Mouse (Mus musculus): ENCODE data around the gene Apon.

The Apon gene

GRCm38 (mm10) chr10:128253677-128254255 is at the start of gene Apon:
Gene Apon, plus strand, starts transcription at chr10:128254096.
- TF ChIP-seq CTCF (conservative IDR thresholded peaks at IDR 0.05; ENCODE audit: low read length) (no peak), NANOG (IDR thresholded peaks at IDR 0.05; ENCODE audit: borderline replicate concordance, low read length) (no peak), POU5F1 (IDR thresholded peaks at IDR 0.05; ENCODE audit: borderline replicate concordance, low read length) (no peak)
- Histone ChIP-seq H3K4me1 (replicated peaks; ENCODE audit: low read depth, low read length) (peaks cover 37% of the 10 kb centered on the region), H3K36me3 (ENCODE audit: insufficient read depth, low read length) (peaks cover 47% of the 10 kb centered on the region), H3K27me3 (ENCODE audit: insufficient read depth, low read length) (no peaks in the 10 kb centered on the region), H3K9me3 (ENCODE audit: low read length) (no peaks in the 10 kb centered on the region), H3K4me3 (replicated peaks; ENCODE audit: low read length) (peak within 1 kb of the TSS; percentile 49)

DNA sequence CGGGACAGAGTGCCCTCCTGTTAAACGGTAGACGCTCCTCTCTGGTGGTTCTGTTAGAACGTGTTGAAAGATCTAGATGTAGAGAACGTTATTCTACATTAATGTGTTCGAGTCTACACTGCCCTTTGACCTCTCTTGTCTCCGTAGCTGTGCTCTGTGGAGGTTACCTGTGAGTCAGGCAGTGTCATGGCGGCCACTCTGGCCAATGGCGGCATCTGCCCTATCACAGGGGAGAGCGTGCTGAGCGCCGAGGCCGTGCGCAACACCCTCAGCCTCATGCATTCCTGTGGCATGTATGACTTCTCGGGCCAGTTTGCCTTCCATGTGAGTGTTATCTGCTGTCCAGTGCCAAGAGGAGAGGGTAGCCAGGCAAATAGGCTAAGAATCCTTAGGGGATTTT is 49.0 kb upstream of the Apon start:
- Histone ChIP-seq H3K36me3 (ENCODE audit: insufficient read depth, low read length) (peaks cover 73% of the 10 kb centered on the region), H3K4me1 (replicated peaks; ENCODE audit: low read depth, low read length) (peaks cover 59% of the 10 kb centered on the region), H3K4me3 (replicated peaks; ENCODE audit: low read length) (peak overlapping the region; percentile 45), H3K9me3 (ENCODE audit: low read length) (no peaks in the 10 kb centered on the region), H3K27me3 (ENCODE audit: insufficient read depth, low read length) (no peaks in the 10 kb centered on the region)
- no peak for TF ChIP-seq NANOG (IDR thresholded peaks at IDR 0.05; ENCODE audit: borderline replicate concordance, low read length)
- TF ChIP-seq POU5F1 (IDR thresholded peaks at IDR 0.05; ENCODE audit: borderline replicate concordance, low read length), result no peak
- no peak for TF ChIP-seq CTCF (conservative IDR thresholded peaks at IDR 0.05; ENCODE audit: low read length)

DNA sequence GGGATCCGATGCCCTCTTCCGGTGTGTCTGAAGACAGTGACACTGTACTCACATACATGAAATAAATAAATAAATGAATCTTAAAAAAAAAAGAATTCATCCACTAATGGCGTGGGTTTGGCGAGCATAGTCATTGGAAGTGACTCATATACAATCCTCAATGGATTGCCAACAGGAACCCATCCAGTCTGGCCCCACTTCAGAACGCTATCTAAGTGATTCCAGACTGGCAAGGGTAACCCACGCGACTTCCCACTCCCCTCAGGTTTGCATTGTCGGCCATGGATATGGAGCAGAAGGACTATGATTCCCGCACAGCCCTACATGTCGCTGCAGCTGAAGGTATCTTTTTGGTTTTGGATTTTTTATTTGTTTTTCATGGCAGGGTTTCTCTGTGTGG is 45.6 kb upstream of the Apon start:
- TF ChIP-seq NANOG (IDR thresholded peaks at IDR 0.05; ENCODE audit: borderline replicate concordance, low read length) (no peak), POU5F1 (IDR thresholded peaks at IDR 0.05; ENCODE audit: borderline replicate concordance, low read length) (no peak), CTCF (conservative IDR thresholded peaks at IDR 0.05; ENCODE audit: low read length) (no peak)
- H3K27me3 ChIP-seq (ENCODE audit: insufficient read depth, low read length), result peaks cover 2% of the 10 kb centered on the region
- peaks cover 62% of the 10 kb centered on the region for H3K36me3 ChIP-seq (ENCODE audit: insufficient read depth, low read length)
- H3K4me1 ChIP-seq (replicated peaks; ENCODE audit: low read depth, low read length), result peaks cover 67% of the 10 kb centered on the region
- H3K4me3 ChIP-seq (replicated peaks; ENCODE audit: low read length), result no peak overlapping the region
- no peaks in the 10 kb centered on the region for H3K9me3 ChIP-seq (ENCODE audit: low read length)

DNA sequence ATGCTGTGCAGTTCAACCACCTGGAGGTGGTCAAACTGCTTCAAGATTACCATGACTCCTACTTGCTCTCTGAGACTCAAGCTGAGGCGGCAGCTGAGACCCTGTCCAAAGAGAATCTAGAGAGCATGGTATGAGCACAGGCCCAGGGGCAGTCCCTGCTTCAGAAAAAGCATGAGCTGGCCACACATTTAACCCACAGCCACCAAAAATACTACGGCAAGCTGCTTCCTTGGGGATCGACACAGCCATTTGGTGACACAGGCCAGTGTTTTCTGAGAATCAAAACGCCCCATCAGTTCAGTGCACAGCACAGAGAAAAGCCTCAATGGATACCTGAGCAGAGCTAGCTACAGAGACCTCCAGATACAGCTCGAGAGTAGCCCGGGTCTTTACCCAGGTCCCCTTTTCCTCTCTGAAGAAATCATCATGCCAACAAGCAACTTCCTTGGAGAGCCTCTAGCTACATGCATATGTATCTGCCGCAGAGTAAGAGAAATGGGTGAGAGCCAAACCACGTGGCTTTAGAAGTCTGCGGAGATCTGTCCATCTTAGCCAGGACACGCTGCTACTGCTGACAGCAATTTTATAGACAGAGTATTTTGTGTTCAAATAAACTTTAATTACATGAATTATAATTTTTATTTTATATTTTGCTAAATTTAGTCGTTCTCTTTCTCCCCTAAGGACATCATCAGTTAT is 44.4 kb upstream of the Apon start:
- TF ChIP-seq NANOG (IDR thresholded peaks at IDR 0.05; ENCODE audit: borderline replicate concordance, low read length) (no peak), POU5F1 (IDR thresholded peaks at IDR 0.05; ENCODE audit: borderline replicate concordance, low read length) (no peak), CTCF (conservative IDR thresholded peaks at IDR 0.05; ENCODE audit: low read length) (no peak)
- Histone ChIP-seq H3K36me3 (ENCODE audit: insufficient read depth, low read length) (peaks cover 62% of the 10 kb centered on the region), H3K27me3 (ENCODE audit: insufficient read depth, low read length) (peaks cover 10% of the 10 kb centered on the region), H3K4me1 (replicated peaks; ENCODE audit: low read depth, low read length) (peaks cover 59% of the 10 kb centered on the region), H3K4me3 (replicated peaks; ENCODE audit: low read length) (no peak overlapping the region), H3K9me3 (ENCODE audit: low read length) (no peaks in the 10 kb centered on the region)

DNA sequence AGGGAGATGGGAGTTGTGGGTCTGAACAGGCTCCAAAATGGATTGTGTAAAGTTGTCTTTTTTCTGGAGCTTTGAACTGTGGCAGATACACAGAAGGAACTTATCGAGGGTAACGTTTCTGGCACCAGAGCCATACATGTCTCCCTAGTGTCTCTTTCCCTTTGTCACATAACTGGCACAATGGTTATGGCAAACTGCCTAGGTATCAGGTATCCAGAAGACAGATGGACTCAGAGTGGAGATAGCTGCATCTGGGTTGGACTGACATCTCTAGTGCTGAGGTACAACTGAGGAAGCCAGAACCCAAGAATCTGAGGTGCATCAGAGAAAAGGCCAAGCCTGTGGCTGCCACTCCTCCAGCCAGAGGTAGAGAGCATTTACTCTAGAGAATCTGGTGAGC is 43.8 kb upstream of the Apon start:
- H3K36me3 ChIP-seq (ENCODE audit: insufficient read depth, low read length), result peaks cover 57% of the 10 kb centered on the region
- H3K4me3 ChIP-seq (replicated peaks; ENCODE audit: low read length), result peak overlapping the region; percentile 93
- no peaks in the 10 kb centered on the region for H3K9me3 ChIP-seq (ENCODE audit: low read length)
- H3K27me3 ChIP-seq (ENCODE audit: insufficient read depth, low read length), result peaks cover 14% of the 10 kb centered on the region
- TF ChIP-seq CTCF (conservative IDR thresholded peaks at IDR 0.05; ENCODE audit: low read length) (no peak), POU5F1 (IDR thresholded peaks at IDR 0.05; ENCODE audit: borderline replicate concordance, low read length) (no peak), NANOG (IDR thresholded peaks at IDR 0.05; ENCODE audit: borderline replicate concordance, low read length) (no peak)
- peaks cover 52% of the 10 kb centered on the region for H3K4me1 ChIP-seq (replicated peaks; ENCODE audit: low read depth, low read length)

DNA sequence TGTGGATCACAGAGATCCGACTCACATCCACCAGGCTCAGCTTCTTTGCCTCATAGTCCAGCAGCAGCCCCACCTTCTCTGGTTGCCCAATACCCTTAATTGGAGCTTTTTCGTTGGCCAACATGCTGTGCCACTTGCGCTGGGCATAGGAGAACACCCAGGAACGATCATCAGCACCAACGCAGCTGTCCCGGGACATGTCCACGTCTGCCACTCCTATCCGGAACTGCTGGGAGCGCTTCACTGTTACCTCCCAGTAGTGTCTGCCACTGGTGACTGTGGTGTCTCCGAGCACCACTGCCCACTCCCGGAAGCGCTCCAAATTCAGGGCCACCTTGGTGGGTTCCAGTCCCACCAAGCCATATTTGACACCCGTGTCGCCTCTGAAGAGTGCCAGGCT is 42.9 kb upstream of the Apon start:
- H3K4me3 ChIP-seq (replicated peaks; ENCODE audit: low read length), result peak overlapping the region; percentile 93
- peaks cover 48% of the 10 kb centered on the region for H3K4me1 ChIP-seq (replicated peaks; ENCODE audit: low read depth, low read length)
- no peaks in the 10 kb centered on the region for H3K9me3 ChIP-seq (ENCODE audit: low read length)
- H3K27me3 ChIP-seq (ENCODE audit: insufficient read depth, low read length), result peaks cover 15% of the 10 kb centered on the region
- peaks cover 49% of the 10 kb centered on the region for H3K36me3 ChIP-seq (ENCODE audit: insufficient read depth, low read length)
- no peak for TF ChIP-seq NANOG (IDR thresholded peaks at IDR 0.05; ENCODE audit: borderline replicate concordance, low read length)
- no peak for TF ChIP-seq CTCF (conservative IDR thresholded peaks at IDR 0.05; ENCODE audit: low read length)
- TF ChIP-seq POU5F1 (IDR thresholded peaks at IDR 0.05; ENCODE audit: borderline replicate concordance, low read length), result no peak

DNA sequence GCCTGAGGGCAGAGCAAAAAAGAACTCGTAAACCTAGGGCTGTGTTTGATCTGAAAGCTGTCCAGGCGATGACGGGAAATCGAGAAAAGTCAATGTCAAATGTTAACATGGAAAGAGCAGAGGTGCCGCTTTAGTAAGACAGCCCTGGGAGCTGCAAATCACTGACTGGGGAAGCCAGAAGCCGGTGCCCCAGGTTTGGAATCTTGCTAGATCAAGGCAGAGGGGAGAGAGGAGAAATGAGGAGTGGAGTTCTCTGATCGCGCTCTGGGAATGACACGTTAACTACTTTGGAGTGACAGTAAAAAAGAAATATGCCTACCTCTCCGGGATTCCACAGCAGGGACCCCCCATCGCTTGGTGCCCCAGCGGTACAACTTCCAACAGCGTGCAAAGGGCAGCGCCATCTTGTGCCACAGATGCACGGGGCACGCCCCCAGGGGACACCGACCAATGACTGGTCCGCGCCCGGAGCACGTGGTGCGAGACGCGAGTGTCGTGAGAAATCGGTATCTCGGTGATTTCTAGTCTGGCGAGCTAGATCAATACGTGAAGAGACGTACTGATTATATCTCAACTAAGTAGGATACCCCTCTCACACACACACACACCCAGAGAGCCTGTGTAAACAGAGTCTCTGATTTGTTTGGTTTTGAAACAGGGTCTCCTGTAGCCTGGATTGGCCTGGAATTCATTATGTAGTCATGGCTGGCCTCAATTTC is 42.3 kb upstream of the Apon start, which contains the start of gene Spryd4:
Gene Spryd4, minus strand, starts transcription at position 418 of the 719 bp plus-strand sequence.
- Histone ChIP-seq H3K27me3 (ENCODE audit: insufficient read depth, low read length) (peaks cover 15% of the 10 kb centered on the region), H3K4me3 (replicated peaks; ENCODE audit: low read length) (peak within 1 kb of the TSS; percentile 93), H3K36me3 (ENCODE audit: insufficient read depth, low read length) (peaks cover 44% of the 10 kb centered on the region), H3K4me1 (replicated peaks; ENCODE audit: low read depth, low read length) (peaks cover 43% of the 10 kb centered on the region), H3K9me3 (ENCODE audit: low read length) (no peaks in the 10 kb centered on the region)
- no peak for TF ChIP-seq NANOG (IDR thresholded peaks at IDR 0.05; ENCODE audit: borderline replicate concordance, low read length)
- no peak for TF ChIP-seq POU5F1 (IDR thresholded peaks at IDR 0.05; ENCODE audit: borderline replicate concordance, low read length)
- TF ChIP-seq CTCF (conservative IDR thresholded peaks at IDR 0.05; ENCODE audit: low read length), result no peak

GRCm38 (mm10) chr10:128212148-128212547 is 41.7 kb upstream of the Apon start:
- no peak for TF ChIP-seq POU5F1 (IDR thresholded peaks at IDR 0.05; ENCODE audit: borderline replicate concordance, low read length)
- TF ChIP-seq CTCF (conservative IDR thresholded peaks at IDR 0.05; ENCODE audit: low read length), result no peak
- no peak for TF ChIP-seq NANOG (IDR thresholded peaks at IDR 0.05; ENCODE audit: borderline replicate concordance, low read length)
- Histone ChIP-seq H3K9me3 (ENCODE audit: low read length) (no peaks in the 10 kb centered on the region), H3K36me3 (ENCODE audit: insufficient read depth, low read length) (peaks cover 38% of the 10 kb centered on the region), H3K27me3 (ENCODE audit: insufficient read depth, low read length) (peaks cover 15% of the 10 kb centered on the region), H3K4me1 (replicated peaks; ENCODE audit: low read depth, low read length) (peaks cover 40% of the 10 kb centered on the region), H3K4me3 (replicated peaks; ENCODE audit: low read length) (peak overlapping the region; percentile 93)
